Mouse (Mus musculus): ENCODE results near the gene Zfp335. TPM values are rescaled to one million over a fixed set of nuclear protein-coding genes. Genes with fewer than 3 reads are reported as not detected.
A peak's percentile ranks its signal among the peaks of the same experiment; 100 is the strongest.

Zfp335 gene
- total and polyA plus RNA-seq, 3 experiments: 5.2 to 16.5 (median 12.0) TPM

DNA sequence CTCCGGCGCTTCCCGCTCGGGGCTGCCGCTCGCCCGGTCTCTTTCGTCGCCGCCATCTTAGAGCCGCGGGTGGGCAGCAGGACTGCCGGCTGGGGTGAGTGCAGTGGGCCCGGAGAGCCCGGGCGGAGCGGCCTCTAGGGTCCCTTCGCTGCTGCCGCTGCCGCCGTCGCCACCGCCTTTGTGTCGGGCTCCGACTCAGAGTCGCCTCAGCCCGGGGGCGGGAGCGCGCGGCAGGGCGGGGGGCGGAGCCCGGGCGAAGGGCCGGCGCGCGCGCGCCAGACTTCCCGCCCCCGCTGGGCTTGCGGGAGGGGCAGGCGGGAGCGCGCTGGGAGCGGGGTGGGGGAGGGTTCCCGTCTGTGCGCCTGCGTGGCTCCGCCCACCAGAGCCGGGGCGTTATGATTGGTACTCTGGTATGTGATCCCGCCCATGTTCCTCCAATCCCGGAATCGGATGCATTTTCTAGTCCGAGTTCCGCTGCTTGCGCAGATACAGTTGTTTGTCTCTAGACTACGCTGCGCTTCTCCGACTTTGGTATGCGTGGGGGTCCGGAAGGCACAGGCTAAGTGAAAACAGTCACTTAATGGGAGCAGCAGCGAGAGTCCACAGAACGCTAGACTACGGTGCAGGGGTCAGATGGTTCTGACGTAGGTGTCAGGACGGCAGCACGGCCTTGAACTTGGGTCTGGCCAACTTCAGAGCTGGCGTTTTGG is 31.8 kb downstream of the Zfp335 start:
- peaks cover 4 to 33% of the 10 kb centered on the region in 2 experiments for H3K4me1 ChIP-seq (ENCODE audit: control insufficient read depth in 1 of 2, insufficient read depth in 2 of 2)
- peak; percentile 95 for DNase-seq (ENCODE audit: extremely low read depth)
- peaks cover 14 to 23% of the 10 kb centered on the region in 2 experiments for H3K36me3 ChIP-seq (replicated peaks in 1 of 2; ENCODE audit: control insufficient read depth in 1 of 2, insufficient read depth in 1 of 2, low read length in 1 of 2)
- peak overlapping the region; percentile 95 for H3K9ac ChIP-seq (ENCODE audit: insufficient read depth, low read depth)
- in situ Hi-C loops (cut with MboI; ENCODE audit: low pct_ligation_motif_present, low pct_unique_long_range_greater_than_20kb, low sequenced_read_pairs): loop anchor here (5.0 kb wide), 1 partner anchor 47 kb away; the partner anchor contains the start of genes Ctsa and Neurl2
- peak overlapping the region; percentile 80 to 92 (median 88) for H3K4me3 ChIP-seq (replicated peaks in 1 of 3; ENCODE audit: low read depth in 2 of 3, low read length in 2 of 3, poor library complexity in 1 of 3)
- dilution Hi-C loops (cut with MboI; ENCODE audit: extremely low pct_ligation_motif_present, extremely low pct_unique_long_range_greater_than_20kb, low sequenced_read_pairs): no loop called here
- no peaks in the 10 kb centered on the region for H3K27me3 ChIP-seq (replicated peaks)
- peak overlapping the region; percentile 84 for H3K27ac ChIP-seq (ENCODE audit: insufficient read depth, low read depth)
- H3K9me3 ChIP-seq (replicated peaks; ENCODE audit: low read length): no peaks in the 10 kb centered on the region
- peaks cover 18% of the 10 kb centered on the region for H3K79me2 ChIP-seq (replicated peaks; ENCODE audit: control insufficient read depth, extremely low read depth, insufficient read depth, poor library complexity, severe bottlenecking)
- TF ChIP-seq ZMIZ1 (IDR thresholded peaks at IDR 0.05; ENCODE audit: low read depth, low read length) (peak; percentile 63; the same call in 1 of the 2 replicates), USF1 (IDR thresholded peaks at IDR 0.05; ENCODE audit: low read depth, low read length) (no peak), MAX (IDR thresholded peaks at IDR 0.05; ENCODE audit: low read length) (0 out of 2 replicates have a peak, but pooled peaks have one; percentile 25), TBP (conservative IDR thresholded peaks at IDR 0.05; ENCODE audit: low read depth, low read length) (peak; percentile 87), MAZ (IDR thresholded peaks at IDR 0.05; ENCODE audit: low read depth, low read length) (peak; percentile 92; the same call in 1 of the 2 replicates), ETS1 (conservative IDR thresholded peaks at IDR 0.05; ENCODE audit: low read depth, low read length) (no peak), EP300 (IDR thresholded peaks at IDR 0.05; ENCODE audit: low read length) (no peak), POLR2A (IDR thresholded peaks at IDR 0.05; ENCODE audit: low read depth, low read length) (peak; percentile 86), CHD2 (IDR thresholded peaks at IDR 0.05; ENCODE audit: low read length) (peak; percentile 68), SIN3A (IDR thresholded peaks at IDR 0.05; ENCODE audit: low read length) (no peak), ELF1 (IDR thresholded peaks at IDR 0.05; ENCODE audit: low read depth, low read length) (peak; percentile 91), PAX5 (IDR thresholded peaks at IDR 0.05; ENCODE audit: low read length) (no peak), TCF12 (IDR thresholded peaks at IDR 0.05; ENCODE audit: low read depth, low read length) (0 out of 2 replicates have a peak, but pooled peaks have one; percentile 11), SMC3 (IDR thresholded peaks at IDR 0.05; ENCODE audit: low read depth, low read length) (no peak), NRF1 (IDR thresholded peaks at IDR 0.05; ENCODE audit: low read depth, low read length) (peak; percentile 90), NELFE (IDR thresholded peaks at IDR 0.05; ENCODE audit: low read depth, low read length) (peak; percentile 67)
- H3K4me2 ChIP-seq (ENCODE audit: insufficient read depth, low read depth, poor library complexity, severe bottlenecking): peak overlapping the region; percentile 87

DNA sequence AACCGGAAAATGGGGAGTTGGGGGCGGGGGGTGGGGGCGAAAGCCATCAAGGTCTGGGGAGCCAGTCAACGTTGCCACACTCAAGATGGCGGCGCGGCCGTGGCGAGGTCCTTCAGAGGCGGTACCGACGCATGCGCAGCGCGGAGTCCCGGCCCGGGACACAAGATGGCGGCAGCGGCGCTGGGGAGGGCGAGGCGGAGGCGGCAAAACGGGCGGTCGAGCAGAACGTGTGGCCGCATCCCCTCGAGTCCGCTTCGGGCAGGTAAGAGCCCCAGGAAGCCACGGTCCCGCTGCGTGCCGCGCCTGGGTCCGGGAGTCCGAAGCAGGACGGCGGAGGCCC is 32.4 kb downstream of the Zfp335 start, which contains the start of gene Pcif1:
Gene Pcif1 (plus strand): TSS at position 77 of the 340 bp plus-strand sequence.
- peaks cover 18% of the 10 kb centered on the region for H3K79me2 ChIP-seq (replicated peaks; ENCODE audit: control insufficient read depth, extremely low read depth, insufficient read depth, poor library complexity, severe bottlenecking)
- peak within 1 kb of the TSS; percentile 95 for H3K9ac ChIP-seq (ENCODE audit: insufficient read depth, low read depth)
- DNase-seq (ENCODE audit: extremely low read depth): peak; percentile 85
- no peaks in the 10 kb centered on the region for H3K27me3 ChIP-seq (replicated peaks)
- in situ Hi-C loops (cut with MboI; ENCODE audit: low pct_ligation_motif_present, low pct_unique_long_range_greater_than_20kb, low sequenced_read_pairs): loop anchor here (5.0 kb wide), 1 partner anchor 47 kb away; the partner anchor contains the start of genes Ctsa and Neurl2
- H3K4me2 ChIP-seq (ENCODE audit: insufficient read depth, low read depth, poor library complexity, severe bottlenecking): peak within 1 kb of the TSS; percentile 87
- dilution Hi-C loops (cut with MboI; ENCODE audit: extremely low pct_ligation_motif_present, extremely low pct_unique_long_range_greater_than_20kb, low sequenced_read_pairs): no loop called here
- H3K36me3 ChIP-seq (replicated peaks in 1 of 2; ENCODE audit: control insufficient read depth in 1 of 2, insufficient read depth in 1 of 2, low read length in 1 of 2): peaks cover 11 to 19% of the 10 kb centered on the region in 2 experiments
- H3K9me3 ChIP-seq (replicated peaks; ENCODE audit: low read length): no peaks in the 10 kb centered on the region
- H3K4me1 ChIP-seq (ENCODE audit: control insufficient read depth in 1 of 2, insufficient read depth in 2 of 2): peaks cover 4 to 33% of the 10 kb centered on the region in 2 experiments
- peak within 1 kb of the TSS; percentile 84 for H3K27ac ChIP-seq (ENCODE audit: insufficient read depth, low read depth)
- H3K4me3 ChIP-seq (replicated peaks in 1 of 3; ENCODE audit: low read depth in 2 of 3, low read length in 2 of 3, poor library complexity in 1 of 3): peak within 1 kb of the TSS; percentile 80 to 92 (median 88)
- TF ChIP-seq HCFC1 (IDR thresholded peaks at IDR 0.05; ENCODE audit: low read depth, low read length) (peak; percentile 90), SIN3A (IDR thresholded peaks at IDR 0.05; ENCODE audit: low read length) (no peak), KAT2A (IDR thresholded peaks at IDR 0.05; ENCODE audit: insufficient replicate concordance, low read length) (peak; percentile 87; the same call in 1 of the 2 replicates), CHD1 (IDR thresholded peaks at IDR 0.05; ENCODE audit: low read depth, low read length) (no peak), E2F4 (IDR thresholded peaks at IDR 0.05; ENCODE audit: insufficient replicate concordance, low read depth, low read length) (no peak), NELFE (IDR thresholded peaks at IDR 0.05; ENCODE audit: low read depth, low read length) (peak; percentile 93), ELF1 (IDR thresholded peaks at IDR 0.05; ENCODE audit: low read depth, low read length) (peak; percentile 45; the same call in 1 of the 2 replicates), BHLHE40 (IDR thresholded peaks at IDR 0.05; ENCODE audit: low read depth, low read length) (no peak), PAX5 (IDR thresholded peaks at IDR 0.05; ENCODE audit: low read length) (no peak), MEF2A (IDR thresholded peaks at IDR 0.05; ENCODE audit: borderline replicate concordance, low read depth, low read length) (no peak), ZC3H11A (IDR thresholded peaks at IDR 0.05; ENCODE audit: low read depth, low read length) (no peak), RCOR1 (conservative IDR thresholded peaks at IDR 0.05; ENCODE audit: low read depth, low read length) (0 out of 2 replicates have a peak, but pooled peaks have one; percentile 68), TCF12 (IDR thresholded peaks at IDR 0.05; ENCODE audit: low read depth, low read length) (peak; percentile 95), MAZ (IDR thresholded peaks at IDR 0.05; ENCODE audit: low read depth, low read length) (peak; percentile 34; the same call in 1 of the 2 replicates), ZKSCAN1 (IDR thresholded peaks at IDR 0.05; ENCODE audit: borderline replicate concordance, low read depth, low read length) (no peak), TBP (conservative IDR thresholded peaks at IDR 0.05; ENCODE audit: low read depth, low read length) (peak; percentile 73; the same call in 1 of the 2 replicates), CTCF (conservative IDR thresholded peaks at IDR 0.05 in 1 of 2, IDR thresholded peaks at IDR 0.05 in 1 of 2; ENCODE audit: low read depth in 2 of 2, low read length in 2 of 2) (no peak), GABPA (IDR thresholded peaks at IDR 0.05; ENCODE audit: insufficient replicate concordance, low read depth, low read length) (peak; percentile 17; the same call in 1 of the 2 replicates), NRF1 (IDR thresholded peaks at IDR 0.05; ENCODE audit: low read depth, low read length) (peak; percentile 88), MYC (IDR thresholded peaks at IDR 0.05; ENCODE audit: low read depth, low read length) (no peak), MAX (IDR thresholded peaks at IDR 0.05; ENCODE audit: low read length) (no peak; the same call in 1 of the 2 replicates), USF2 (conservative IDR thresholded peaks at IDR 0.05; ENCODE audit: low read depth, low read length) (no peak), USF1 (IDR thresholded peaks at IDR 0.05; ENCODE audit: low read depth, low read length) (no peak)
